Mouse (Mus musculus) urinary bladder, adult 18-20 months (tissue): ENCODE measurements around the gene Art4.

Experiments
- DNase-seq, 2 experiments: peaks; one replicate each; pipeline ENCODE4 v3.0.0; 2022; ENCODE audit warnings: low spot score in 2 of 2, mixed read lengths in 2 of 2

Gene Art4

DNA sequence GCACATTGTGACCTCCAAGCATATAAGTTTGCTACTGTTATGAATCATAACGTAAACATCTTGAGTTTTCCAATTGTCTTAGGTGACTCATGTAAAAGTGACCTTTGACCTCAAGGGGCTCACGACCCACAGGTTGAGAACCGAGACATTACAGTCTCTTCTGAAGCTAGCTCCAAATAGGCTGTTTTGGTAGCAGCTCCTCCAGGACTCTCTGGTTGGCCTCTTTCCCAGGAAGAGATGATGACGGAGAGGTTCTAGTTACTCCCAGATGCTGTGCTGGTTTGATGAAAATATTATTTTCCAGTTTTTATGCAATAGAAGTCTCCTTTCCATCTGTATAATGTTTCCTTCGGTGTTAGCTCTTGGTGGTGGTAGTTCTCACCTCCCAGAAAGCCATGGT lies 11.4 kb upstream of the Art4 start:
- DNase-seq = no peak

DNA sequence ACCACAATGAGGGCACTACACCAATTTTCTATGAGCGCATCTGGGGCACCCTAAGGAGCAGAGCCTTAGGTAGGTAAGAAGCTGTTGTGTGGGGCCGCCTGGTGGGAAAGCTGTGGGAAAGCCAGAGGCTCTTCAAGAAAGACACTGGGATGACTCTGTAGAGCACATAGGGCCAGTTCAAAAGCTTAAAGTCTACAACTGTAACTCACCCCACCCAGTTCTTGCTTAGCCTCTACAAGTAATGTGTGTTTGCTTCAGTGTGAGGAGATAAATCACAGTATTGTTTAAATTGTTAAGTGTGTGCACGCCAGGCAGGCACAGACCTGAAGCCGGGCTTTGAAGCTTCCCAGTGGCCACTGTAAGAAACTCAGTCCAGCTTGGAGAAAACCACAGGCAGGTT lies 8.6 kb upstream of the Art4 start:
- DNase-seq = peak in 1 of 2 experiments; percentile 54

DNA sequence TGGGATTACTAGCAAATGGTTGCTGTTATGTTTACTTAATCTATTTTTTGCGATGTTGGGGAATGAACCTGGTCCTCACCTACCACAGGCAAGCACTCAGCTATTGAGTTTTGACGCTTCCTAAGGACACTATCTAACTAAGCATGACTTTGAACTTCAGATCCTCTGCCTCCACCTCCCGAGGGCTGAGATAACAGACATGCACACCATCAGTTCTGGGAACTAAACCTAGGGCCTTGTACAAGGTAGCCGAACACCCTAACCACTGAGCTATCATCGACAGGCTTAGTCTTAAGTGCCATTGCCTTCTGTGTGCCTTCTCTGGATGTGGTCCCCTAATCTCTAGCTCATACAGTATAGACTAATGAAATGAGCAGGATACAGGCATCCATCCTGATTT lies 7.8 kb upstream of the Art4 start:
- no peak for DNase-seq

DNA sequence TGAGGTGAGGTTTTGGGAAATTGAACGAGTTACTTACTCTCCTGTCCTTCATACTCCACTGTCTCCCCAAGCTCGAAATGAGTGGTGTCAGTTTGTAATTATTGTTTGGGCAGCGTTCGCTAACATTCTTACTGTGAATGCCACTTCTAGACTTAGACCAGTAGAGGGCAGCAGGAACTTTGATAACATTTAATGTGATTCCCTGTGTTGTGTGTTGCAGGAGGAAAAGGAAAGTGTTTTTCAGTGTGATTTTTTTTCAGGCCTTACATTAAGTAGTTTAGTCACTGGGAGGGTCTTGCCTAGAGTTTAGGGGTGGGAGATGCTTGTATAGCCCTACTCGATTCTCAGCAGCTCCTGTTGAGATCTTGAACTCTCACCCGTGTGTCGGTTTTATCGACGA lies 3.5 kb upstream of the Art4 start:
- DNase-seq = no peak

DNA sequence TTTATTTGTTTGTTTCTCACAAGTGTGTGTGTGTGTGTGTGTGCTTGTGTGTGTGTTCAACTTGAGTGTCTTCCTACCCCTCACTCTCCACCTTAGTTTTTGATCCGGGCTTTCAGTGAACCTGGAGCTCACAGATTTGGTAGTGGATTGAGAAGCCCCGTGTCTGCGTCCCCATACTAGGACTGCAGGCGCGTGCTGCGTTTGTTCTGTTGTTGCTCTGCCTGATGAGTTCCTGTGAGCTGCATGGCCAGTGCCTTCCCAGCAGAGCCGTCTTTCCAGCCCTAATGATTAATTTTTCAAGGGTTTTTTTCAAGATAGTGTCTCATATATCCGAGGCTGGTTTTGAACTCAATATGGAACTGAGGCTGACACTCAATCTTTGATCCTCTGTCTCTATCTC lies 887 bp upstream of the Art4 start:
- DNase-seq = no peak

DNA sequence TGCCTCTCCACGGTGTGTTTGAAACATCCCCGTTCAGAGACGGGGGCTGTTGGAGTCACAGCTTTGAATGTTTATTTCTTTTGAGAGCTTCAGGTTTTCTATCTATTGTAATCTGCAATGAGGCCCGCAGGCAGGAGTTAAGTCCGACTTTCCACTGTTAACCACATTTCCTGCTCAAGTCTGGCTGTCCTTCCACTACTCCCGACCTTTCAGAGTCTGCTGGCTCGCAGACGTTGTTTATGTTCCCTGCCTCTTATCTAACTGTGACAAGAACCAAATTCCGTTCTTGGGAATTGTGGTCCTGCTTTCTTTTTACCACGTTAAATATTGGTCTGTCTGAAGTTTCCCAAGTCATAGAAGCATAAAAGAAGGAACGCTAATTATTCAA lies 334 bp upstream of the Art4 start:
- peak in 1 of 2 experiments; percentile 42 for DNase-seq

DNA sequence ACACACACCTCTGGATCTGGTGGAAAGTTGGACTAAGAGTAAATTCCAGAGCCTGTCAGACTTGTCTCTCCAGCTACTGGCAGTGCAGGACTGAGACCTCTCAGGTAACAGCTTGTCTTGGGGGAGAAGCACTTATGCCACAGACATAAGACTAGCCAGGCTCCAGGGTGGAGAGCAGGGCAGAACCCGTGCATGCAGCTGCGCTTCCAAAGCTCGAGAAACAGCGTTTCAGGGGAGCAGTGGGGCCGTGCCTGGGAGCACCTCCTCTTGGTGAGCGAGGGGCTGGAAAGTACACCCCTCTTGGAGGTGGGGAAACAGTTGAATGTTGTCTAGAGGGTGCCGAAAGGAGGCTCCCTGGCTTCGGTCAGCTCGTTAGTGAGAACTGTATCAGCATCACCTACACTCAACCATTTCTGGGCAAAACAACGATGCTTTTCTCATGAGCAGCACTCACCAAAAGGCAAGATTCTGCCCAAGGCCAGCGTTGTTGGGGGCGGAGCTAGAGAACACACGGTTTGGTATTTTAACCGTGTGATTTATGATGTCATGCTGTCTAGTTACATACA lies 1.4 kb downstream of the Art4 start:
- DNase-seq = peak in 1 of 2 experiments; percentile 70

DNA sequence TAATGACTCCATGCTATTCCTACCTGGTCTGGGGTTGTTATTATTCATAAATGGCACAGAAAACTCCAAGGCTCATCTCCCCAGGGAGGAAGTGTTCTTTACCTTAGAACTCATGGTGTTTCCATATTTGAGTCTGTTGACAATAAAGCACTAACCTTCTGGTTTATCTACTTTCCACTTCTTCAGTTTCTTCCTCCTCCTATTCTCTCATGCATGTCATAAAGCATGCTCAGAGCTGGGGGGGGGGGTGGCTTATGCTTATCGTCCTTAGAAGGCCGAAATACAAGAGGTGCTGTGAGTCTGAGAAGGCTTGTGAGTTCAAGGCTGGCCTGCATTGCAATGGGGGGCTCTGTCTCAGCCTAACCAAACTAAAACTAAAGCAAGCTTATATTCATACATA lies 2.4 kb downstream of the Art4 start:
- no peak for DNase-seq

DNA sequence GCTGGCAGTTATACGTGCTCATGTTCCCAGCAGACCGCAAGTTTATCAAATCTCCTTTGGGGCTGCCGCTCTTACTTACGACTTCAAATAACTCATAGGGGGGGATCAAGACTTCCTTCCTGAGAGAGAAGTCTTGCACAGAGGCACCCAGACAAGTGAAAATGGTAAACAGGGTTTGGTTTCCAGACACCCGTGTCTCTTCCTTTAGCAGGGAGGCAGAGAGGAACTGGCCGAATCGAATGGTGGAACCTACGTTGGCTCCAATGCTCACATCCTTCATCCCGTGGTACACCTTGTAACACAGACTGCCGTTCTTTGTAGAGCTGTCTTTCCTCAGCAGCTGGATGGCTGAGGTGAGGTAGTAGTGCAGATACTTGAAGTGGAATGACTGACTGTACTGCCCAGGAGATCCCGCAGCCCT lies 3.2 kb downstream of the Art4 start:
- DNase-seq = no peak

DNA sequence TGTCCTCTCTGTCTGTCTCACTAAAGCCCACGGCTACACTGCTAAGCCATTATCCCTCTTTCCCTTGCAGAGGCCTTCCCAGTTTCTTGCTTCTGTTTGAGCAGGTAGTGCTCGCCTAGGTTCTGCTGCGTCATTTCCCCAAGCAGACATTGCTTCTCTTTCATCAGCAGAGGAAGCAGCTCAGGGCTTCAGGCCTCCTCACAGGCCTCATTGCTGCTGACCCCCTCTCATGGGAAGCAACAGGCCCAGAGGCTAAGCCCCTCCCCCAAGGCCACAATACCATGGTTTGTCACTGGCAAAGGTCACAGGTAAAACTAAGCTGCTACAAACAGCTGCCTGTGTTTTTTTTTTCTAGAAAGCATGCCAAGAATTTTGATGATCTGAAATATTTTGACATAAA lies 4.8 kb downstream of the Art4 start:
- no peak for DNase-seq

DNA sequence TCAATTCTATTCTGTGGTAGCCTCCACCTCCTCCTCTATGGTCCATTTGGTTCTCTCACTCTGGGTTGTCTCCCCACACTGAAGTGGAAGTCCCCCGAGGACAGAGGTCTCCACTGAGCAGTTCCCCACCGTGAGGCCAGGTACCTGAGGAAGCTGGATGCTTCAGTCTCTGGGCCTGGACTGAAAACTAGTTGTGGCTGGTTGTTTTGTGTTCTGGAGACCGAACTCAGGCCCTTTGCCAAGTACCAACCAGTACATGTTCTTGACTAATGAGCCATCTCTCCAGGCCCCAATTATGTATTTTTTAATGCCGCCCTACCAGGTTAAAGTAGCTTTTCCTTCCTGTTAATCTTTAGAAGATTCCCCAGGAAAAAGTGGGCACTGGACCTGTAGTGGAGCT lies 5.2 kb downstream of the Art4 start:
- no peak for DNase-seq

DNA sequence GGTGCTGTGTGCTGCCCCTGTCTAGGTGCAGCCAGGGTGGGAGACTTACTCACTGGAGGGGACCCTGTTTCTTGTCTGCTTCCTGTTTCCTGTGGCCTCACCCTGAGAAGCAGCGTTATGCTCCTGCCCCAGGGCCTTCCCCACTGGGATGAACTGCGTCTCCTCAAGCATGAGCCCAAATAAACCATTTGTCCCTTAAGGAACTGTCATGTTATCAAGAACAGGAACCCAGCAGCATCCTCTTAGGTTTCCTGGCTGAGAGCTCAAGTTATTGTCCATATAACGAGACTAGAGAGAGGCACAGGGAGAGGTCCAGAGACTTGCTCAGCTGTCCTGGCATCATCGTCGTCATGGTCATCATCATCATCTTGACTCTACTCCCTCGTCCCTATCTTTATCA lies 7.3 kb downstream of the Art4 start:
- no peak for DNase-seq

DNA sequence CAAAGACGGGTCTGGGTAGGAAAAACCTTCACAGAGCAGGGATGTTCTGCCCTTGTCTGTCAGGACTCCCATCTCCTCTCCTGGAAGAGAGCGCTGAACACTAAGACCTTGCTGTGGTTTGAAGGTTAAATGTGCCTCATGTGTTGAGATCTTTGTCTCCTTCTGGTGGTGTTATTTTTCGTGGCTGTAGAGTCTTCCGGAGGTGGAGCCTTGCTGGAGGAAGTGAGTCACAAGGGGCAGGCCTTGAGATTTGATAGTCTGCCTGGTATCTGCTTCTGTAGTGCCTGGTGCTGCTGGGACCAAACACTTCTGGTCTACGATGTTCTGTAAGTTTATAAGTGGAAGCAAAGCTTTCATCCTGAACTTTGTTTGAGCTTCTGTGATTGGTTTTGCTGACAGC lies 8.6 kb downstream of the Art4 start:
- no peak for DNase-seq

DNA sequence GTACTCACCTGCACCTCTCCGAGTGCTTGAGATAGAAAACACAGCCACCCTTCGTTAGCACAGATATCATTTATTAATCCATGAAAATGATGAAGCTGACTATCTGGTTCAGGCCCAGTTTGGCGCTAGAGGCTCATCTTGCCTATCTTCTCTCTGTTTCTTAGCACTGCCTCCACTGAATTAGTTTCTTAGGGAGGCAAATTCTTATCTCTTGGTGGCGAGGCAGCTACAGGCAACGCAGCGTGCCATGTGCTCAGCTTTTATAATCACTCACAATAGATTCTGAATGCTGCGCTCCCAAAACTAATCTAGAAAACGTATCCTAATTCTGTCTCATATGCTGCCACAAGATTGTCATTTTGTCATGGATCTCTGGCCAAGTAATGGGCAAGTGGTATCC lies 9.1 kb downstream of the Art4 start:
- no peak for DNase-seq

DNA sequence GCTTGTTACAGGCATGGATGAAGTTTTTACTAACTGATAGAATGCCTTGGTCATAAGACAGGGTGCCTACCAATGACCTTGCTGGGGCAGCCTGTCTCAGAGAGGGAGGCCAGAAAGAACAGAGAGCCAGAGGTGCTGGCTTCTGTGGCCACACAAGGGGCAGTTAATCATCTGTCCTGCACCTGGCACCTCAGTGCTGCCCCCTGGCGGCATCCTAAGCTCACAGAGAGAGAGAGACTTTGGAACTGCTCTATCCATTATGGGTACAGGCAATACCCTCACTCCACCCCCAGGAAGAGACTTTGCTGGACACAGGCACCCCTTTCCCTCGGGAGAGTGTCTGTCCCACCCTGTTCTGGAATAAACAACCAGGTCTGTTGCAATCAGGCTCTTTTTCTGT lies 9.7 kb downstream of the Art4 start:
- DNase-seq = no peak

DNA sequence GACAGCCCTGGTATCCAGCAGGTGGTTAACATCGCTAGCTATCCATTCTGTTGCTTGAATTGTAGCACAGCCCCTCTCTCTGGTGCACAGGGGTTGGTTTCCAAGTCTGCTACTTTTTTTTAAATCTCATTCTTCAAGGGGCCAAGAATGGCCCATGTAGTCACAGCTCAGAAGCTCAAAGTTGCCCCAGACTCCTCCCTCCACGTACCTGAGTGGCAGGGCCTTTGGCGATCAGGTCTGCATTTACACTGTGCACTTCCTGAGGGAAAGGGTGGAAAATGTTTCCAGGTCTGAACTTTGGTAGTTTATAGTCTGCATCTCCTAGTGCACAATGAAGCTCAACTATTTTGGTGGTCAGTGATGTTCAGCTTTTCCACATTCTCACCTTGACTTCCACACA lies 10.3 kb downstream of the Art4 start:
- DNase-seq = no peak

DNA sequence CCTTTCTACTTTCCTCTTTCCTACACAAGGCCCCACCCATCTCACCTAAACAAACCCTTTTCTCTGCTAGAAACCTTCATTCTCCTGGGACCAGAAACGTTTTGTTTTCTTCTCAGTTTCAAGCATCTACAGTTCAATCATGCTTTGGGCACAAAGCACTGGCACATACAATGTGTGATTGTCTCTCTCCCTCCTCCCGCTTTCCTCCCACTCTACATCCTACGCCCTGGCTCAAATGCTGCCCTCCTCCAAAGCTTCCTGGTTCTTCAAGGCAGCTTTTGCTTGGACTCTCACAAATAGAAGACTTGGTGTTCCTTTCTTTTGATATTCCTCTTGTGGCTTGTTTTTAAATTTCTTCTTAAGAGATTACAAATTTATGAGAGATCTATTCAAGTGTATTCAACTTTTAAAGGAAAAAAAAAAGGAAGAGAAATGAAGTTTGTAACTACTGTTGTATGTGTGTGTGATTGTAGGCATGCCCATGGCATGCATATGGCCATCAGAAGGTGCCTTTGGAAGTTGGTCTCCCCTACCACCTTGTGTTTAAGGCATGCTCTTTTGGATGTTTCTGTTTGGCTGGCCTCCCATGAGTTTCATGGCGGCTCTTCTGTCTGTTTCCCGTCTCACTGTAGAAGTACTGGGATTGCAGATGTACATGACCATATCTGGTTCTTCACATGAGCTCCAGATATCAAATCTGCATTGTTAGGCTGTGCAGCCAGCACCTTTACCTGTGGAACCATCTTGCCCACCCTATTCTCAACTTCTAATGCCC lies 11.6 kb downstream of the Art4 start:
- no peak for DNase-seq

DNA sequence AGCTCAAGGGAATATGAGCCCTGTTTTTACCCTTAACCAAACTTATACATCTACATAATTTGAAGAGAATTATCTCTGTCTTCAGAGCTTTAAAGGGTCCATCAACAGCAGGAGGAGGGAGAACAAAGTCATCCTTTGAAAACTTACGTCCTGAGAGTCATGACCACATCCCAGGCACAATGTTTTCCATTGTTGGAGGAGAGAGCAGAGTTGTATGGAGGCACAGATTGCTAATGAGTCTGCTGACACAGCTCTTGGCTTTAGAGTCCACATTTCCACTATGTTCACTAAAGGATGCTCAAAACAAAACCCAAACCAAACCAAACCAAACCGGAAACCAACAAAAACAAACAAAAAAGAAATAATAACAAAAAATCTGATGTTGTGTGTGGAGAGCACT lies 12.6 kb downstream of the Art4 start:
- DNase-seq = no peak

DNA sequence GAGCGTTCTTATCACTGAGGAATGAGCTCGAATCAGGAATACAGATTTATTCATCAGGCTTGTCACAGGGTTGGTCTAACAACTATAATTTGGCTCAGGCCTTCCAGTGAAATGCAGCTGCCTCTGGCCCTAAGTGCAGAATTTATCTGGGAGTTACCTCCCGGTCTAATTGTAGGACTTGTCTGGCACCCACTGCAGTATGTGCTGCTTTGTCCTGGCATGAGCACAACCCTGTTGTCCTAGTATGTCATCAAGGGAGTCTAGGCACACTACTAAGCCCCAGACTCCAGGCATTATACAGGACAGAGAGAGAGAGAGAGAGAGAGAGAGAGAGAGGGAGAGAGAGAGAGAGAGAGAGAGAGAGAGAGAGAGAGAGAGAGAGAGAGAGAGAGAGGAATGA lies 20.2 kb downstream of the Art4 start:
- no peak for DNase-seq

DNA sequence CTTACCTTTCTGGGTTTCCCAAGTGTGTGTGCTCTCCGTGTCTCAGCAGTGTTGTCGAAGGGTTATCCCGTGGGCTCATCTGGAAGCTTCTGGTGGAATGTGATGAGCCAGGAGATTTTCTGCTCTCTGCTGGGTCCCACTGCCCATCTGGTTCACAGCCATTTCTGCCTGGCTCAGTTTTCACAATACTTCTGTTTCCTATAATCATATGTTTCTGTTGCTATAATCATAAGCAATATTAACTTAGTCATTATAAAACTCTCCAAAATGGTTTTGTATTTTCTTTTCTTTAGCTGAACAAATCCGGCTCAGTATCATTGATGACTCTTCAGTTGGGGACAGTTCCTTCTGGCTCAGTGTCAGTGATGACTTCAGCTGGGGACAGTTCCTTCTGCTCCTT lies 22.2 kb downstream of the Art4 start, which contains the start of gene Smco3:
Gene Smco3 (minus strand): TSS at position 101 of the 400 bp plus-strand sequence.
- DNase-seq = no peak

DNA sequence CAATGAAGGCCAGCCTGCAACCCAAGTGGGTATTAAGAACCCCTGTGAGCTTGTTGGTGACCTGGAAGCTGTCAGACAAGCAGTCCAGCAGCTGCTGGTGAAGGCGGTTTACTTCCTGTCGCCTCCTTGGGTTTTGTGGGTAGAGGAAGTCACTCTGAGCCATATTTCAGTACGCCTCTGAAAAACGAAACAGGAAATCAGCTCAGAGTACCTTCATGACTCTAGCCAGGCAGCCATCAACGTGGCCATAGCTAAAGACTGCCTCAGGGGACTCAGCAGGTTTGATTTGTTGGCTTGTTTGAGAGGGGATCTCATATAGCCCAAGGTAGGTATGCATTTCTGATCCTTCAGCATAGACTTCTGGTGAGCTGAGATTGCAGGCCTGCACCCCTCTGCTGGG lies 25.8 kb downstream of the Art4 start:
- no peak for DNase-seq

DNA sequence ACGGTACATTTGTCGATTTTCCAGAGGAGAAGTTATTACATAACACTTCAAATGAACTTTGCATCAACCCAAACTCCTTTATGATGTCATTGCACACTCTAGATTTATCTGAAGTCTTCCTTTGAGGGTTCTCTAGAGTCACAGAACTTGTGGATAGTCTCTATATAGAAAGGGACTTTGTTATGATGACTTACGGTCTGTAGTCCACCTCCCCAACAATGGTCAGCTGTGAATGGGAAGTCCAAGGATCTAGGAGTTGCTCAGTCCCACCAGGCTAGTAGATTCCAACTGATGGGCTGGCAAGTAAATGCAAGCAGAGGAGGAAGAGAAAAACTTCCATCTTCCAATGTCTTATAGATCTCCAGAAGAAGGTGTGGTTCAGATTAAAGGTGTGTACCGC lies 28.9 kb downstream of the Art4 start:
- DNase-seq = no peak

DNA sequence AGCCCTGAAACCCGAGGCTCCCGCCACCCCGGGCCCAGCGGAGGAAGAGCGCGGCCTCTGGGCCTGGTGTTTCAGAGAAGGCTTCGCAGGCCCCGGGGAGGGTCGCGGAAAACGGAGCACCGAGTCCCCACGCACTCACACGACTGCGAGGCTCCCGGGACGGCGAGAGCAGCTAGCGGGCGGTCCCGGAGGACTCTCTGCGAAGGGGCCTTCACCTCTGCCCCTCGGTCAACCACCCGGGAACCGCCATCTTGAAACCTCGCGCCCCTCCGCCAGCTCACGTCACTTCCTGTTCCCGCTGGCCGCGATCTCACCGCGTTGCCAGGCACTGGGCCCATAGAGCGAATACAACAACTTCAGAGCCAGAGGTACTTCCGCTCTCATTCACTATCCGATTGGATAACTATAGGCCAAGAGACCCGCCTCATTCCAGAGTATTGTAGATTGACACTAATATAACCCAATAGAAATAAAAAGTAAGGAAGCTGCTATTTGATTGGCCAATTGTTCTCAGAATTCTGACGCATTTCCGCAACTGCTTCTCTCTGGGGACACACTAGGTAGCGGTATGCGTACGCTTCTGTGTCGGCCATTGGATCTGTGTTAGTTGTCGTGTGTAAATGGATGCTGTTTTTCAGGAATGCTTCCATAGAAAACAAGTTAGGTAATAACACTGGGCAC lies 29.5 kb downstream of the Art4 start, which contains the start of gene Wbp11:
Gene Wbp11 (minus strand): TSS at position 353 of the 681 bp plus-strand sequence.
- peak; percentile 91 to 95 for DNase-seq
